Mouse (Mus musculus) brain, embryonic 14.5 days (tissue): Measurements from ENCODE around the gene Dlx2.

Experiments
- CTCF ChIP-seq: fragments of 200-500 bp; IDR thresholded peaks from 2 replicates; pipeline ENCODE4 v1.5.1; 2012; ENCODE audit warnings: inconsistent platforms, mild to moderate bottlenecking, moderate library complexity, borderline replicate concordance; ENCODE audit not compliant: insufficient read depth, insufficient read length; ENCODE audit errors: extremely low read depth
- POLR2A ChIP-seq: fragments of 200-500 bp; IDR thresholded peaks from 2 replicates; pipeline ENCODE4 v1.6.1; 2012; ENCODE audit warnings: mild to moderate bottlenecking, inconsistent platforms, borderline replicate concordance; ENCODE audit not compliant: poor library complexity, insufficient read depth, insufficient read length, severe bottlenecking; ENCODE audit errors: extremely low read depth

GRCm38 (mm10) chr2:71511209-71511608, 35.3 kb downstream of the Dlx2 start:
- TF ChIP-seq CTCF (no peak), POLR2A (no peak)
